Mouse (Mus musculus): ENCODE measurements around the gene Foxp1.

The Foxp1 gene

GRCm38 (mm10) chr6:98994104-98994787 lies 528.3 kb downstream of the Foxp1 start:
- DNase-seq (ENCODE audit: low spot score in 2 of 2), result no peak

- no peak for DNase-seq (ENCODE audit: low spot score in 2 of 2)
Observed at GRCm38 (mm10) chr6:98993231-98993630, 529.3 kb downstream of the Foxp1 start.

GRCm38 (mm10) chr6:98992772-98993147 lies 529.8 kb downstream of the Foxp1 start:
- DNase-seq (ENCODE audit: low spot score in 2 of 2), result no peak

GRCm38 (mm10) chr6:98991900-98992771 lies 530.4 kb downstream of the Foxp1 start:
- DNase-seq (ENCODE audit: low spot score in 2 of 2), result no peak

- DNase-seq (ENCODE audit: low spot score in 2 of 2), result no peak
Observed at GRCm38 (mm10) chr6:98987533-98988169, 534.9 kb downstream of the Foxp1 start.

- DNase-seq (ENCODE audit: low spot score in 2 of 2), result no peak
Observed at GRCm38 (mm10) chr6:98985452-98985851, 537.1 kb downstream of the Foxp1 start.

GRCm38 (mm10) chr6:98984626-98985025 lies 537.9 kb downstream of the Foxp1 start:
- DNase-seq (ENCODE audit: low spot score in 2 of 2), result no peak

GRCm38 (mm10) chr6:98984026-98984425 lies 538.5 kb downstream of the Foxp1 start:
- no peak for DNase-seq (ENCODE audit: low spot score in 2 of 2)

- DNase-seq (ENCODE audit: low spot score in 2 of 2), result no peak
Observed at GRCm38 (mm10) chr6:98983311-98983838, 539.1 kb downstream of the Foxp1 start.

GRCm38 (mm10) chr6:98981265-98981664 lies 541.3 kb downstream of the Foxp1 start:
- no peak for DNase-seq (ENCODE audit: low spot score in 2 of 2)

- DNase-seq (ENCODE audit: low spot score in 2 of 2), result no peak
Observed at GRCm38 (mm10) chr6:98980432-98980831, 542.1 kb downstream of the Foxp1 start.

GRCm38 (mm10) chr6:98980001-98980400 lies 542.5 kb downstream of the Foxp1 start:
- DNase-seq (ENCODE audit: low spot score in 2 of 2), result no peak

- no peak for DNase-seq (ENCODE audit: low spot score in 2 of 2)
Observed at GRCm38 (mm10) chr6:98977806-98978205, 544.7 kb downstream of the Foxp1 start.

GRCm38 (mm10) chr6:98975918-98976317 lies 546.6 kb downstream of the Foxp1 start:
- no peak for DNase-seq (ENCODE audit: low spot score in 2 of 2)

GRCm38 (mm10) chr6:98973433-98973832 lies 549.1 kb downstream of the Foxp1 start:
- no peak for DNase-seq (ENCODE audit: low spot score in 2 of 2)

- DNase-seq (ENCODE audit: low spot score in 2 of 2), result no peak
Observed at GRCm38 (mm10) chr6:98972404-98972803, 550.1 kb downstream of the Foxp1 start.

- DNase-seq (ENCODE audit: low spot score in 2 of 2), result no peak
Observed at GRCm38 (mm10) chr6:98959333-98959732, 563.2 kb downstream of the Foxp1 start.

GRCm38 (mm10) chr6:98956522-98957169 lies 565.9 kb downstream of the Foxp1 start:
- DNase-seq (ENCODE audit: low spot score in 2 of 2), result peak in 1 of 2 experiments; percentile 28

GRCm38 (mm10) chr6:98955706-98956105 lies 566.8 kb downstream of the Foxp1 start:
- DNase-seq (ENCODE audit: low spot score in 2 of 2), result no peak

GRCm38 (mm10) chr6:98954439-98954838 lies 568.1 kb downstream of the Foxp1 start:
- no peak for DNase-seq (ENCODE audit: low spot score in 2 of 2)

GRCm38 (mm10) chr6:98949703-98950191 lies 572.8 kb downstream of the Foxp1 start:
- DNase-seq (ENCODE audit: low spot score in 2 of 2), result no peak

GRCm38 (mm10) chr6:98949286-98949685 lies 573.2 kb downstream of the Foxp1 start:
- no peak for DNase-seq (ENCODE audit: low spot score in 2 of 2)
